Mouse (Mus musculus): ENCODE results near the gene Lca5.

The Lca5 gene

GRCm38 (mm10) chr9:83440392-83441357, at the start of gene Lca5:
Lca5 (minus strand) TSS chr9:83441127.
- peak; percentile 93 for DNase-seq (ENCODE audit: low read depth, low spot score)

DNA sequence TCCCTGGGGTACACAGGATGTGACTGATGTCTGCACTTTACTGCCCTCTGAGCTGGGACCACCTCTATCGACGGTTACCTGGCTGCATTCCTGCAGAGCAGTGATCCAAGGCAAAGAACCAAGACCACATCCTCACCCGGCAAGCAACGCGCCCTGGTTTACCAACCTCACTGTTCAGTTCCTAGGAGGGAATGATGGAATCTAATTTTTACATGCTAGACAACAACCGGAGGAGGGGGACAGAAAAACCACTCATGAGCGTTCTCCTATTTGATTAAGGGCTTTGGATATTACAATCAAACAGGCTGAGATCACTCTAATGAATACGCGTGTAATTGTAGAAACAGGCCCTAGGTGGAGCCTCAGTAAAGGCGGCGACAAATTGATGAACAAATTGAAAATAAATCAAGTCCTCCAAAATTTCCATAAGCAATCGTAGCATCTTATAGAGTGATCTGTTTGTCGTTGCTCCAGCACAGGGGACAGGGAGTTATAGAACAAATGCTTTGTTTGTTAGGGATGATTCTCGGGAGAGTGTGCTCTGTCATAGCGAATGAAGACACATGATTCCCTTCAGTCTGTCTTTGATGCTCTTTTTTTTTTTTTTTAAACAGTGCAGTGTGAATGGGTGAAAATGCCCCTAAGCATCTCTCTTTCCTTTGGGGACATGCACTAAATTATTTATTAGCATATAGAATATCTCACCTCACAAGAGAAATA, 47.7 kb upstream of the Lca5 start:
- no peak for DNase-seq (ENCODE audit: low read depth, low spot score)

DNA sequence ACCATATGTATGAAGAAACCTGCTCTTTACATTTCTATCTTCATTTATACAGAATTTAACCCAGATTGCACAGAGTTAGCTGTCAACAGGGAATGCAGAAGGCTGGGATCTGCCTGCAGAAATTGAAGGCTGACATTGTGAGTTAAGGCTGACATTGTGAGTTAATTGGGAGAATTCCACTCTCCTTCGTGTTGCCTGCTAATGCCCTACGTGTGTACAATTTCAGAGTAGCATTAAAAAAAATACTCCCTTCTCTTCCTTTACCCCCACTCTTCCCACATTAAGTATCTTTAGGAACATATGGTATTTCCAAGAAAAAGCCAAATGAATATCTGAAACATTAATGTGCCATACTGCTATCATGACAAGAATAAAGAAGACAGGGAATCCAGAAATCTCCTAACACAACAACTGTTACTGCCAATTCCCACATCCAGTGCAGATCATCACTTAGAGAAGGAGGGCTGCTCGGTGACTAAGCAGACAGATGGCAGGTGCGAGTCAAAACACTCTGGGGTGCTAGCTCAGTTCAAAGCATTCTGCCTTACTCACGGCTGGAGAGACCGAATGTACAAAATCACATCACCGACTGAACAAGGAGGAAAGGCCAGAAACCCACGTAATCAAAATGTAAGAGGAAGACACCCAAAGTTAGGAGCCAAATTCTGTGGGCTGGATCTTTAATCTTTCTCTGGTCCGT, 47.0 kb upstream of the Lca5 start:
- DNase-seq (ENCODE audit: low read depth, low spot score), result no peak

- no peak for DNase-seq (ENCODE audit: low read depth, low spot score)
Measured at GRCm38 (mm10) chr9:83485966-83486365, 45.0 kb upstream of the Lca5 start.

GRCm38 (mm10) chr9:83485357-83485756, 44.4 kb upstream of the Lca5 start:
- no peak for DNase-seq (ENCODE audit: low read depth, low spot score)

GRCm38 (mm10) chr9:83483419-83483818, 42.5 kb upstream of the Lca5 start:
- no peak for DNase-seq (ENCODE audit: low read depth, low spot score)

DNA sequence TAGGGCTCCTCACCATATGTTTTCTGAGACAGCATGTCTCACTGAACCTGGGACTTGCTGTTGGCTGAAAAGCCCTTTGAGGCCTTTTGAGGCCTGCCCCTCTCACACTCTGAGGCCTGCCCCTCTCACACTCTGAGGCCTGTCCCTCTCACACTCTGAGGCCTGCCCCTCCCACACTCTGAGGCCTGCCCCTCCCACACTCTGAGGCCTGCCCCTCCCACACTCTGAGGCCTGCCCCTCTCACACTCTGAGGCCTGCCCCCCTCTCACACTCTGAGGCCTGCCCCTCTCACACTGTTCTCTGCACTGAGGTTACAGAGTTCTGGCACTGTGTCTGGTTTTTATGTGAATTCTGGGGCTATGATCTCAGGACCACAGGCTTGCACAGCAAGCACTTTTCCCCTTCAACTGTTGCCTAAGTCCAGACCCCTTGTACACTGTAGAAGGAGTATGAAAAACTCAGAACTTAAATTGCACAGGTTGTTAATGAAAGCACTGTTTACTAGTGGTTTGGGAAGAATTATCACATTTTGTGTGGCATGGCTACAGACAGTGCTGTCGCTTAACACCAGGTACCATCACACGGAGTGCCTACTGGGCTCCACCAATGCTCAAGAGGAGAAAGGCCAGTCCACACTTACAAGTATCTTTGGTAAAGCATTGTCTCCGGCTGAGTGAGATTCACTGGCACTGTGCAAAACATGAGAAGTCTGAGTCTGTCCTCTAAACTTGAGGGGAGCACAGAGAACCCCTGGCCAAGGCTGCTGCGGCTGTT, 41.4 kb upstream of the Lca5 start:
- no peak for DNase-seq (ENCODE audit: low read depth, low spot score)

- no peak for DNase-seq (ENCODE audit: low read depth, low spot score)
Measured at GRCm38 (mm10) chr9:83469871-83470270, 28.9 kb upstream of the Lca5 start.

DNA sequence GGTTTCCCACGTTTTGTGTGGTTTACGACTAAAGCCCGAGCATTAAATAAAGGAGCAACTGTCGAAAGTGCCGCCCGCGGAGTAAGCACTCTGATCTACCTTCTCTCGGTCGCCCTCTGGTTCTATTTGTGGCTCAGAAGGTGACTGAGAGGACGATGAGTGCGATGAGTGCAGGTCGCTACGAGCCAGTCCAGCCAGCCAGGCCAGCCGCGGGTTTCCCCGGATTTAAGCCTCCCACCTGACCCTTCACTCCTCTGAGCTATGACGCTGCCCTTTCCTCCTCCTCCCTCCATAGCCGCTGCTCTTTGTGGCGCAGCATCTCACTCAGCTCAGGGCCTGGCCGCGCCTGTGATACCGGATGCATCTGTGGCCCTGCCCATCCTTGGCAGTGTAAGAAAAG, 6.8 kb upstream of the Lca5 start:
- DNase-seq (ENCODE audit: low read depth, low spot score), result peak; percentile 58

DNA sequence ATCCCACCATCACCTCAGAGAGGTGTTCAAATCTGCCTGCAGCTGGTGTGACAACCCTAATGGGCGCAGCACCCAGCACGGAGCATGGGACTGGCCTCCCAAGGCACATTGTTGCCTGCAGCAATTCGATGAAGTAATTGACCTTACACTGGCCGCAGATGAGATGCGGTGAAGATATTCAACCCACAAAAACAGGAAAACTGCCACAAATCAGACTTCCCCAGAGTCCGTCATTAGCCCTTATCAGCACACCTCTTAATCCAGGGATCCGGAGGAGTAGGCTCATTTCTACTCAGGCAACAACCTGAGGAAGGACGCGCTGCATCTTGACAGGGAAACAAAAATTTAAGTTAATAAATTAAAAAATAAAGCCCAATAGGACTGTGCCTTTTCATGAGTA, 6.2 kb upstream of the Lca5 start:
- no peak for DNase-seq (ENCODE audit: low read depth, low spot score)

DNA sequence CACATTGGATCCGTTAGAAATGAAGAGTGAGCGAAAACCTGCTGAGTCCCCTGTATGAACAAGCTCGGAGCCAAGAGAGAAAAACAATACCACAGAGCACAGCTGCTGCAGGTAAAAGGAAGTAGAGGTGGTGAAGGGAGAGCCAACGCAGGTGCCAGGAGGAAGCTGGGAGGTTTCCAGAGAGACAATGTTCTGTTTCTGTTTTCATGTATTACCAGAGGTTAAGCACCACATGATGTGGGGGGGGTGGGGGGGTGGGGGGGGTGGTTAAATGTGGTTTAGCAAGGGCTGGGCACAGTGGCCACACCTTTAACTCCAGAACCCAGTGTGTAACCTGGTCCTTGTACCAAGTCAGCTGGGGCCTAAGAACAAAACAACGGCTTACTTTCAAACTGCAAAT, 3.3 kb downstream of the Lca5 start:
- no peak for DNase-seq (ENCODE audit: low read depth, low spot score)

- DNase-seq (ENCODE audit: low read depth, low spot score), result no peak
Measured at GRCm38 (mm10) chr9:83434489-83434888, 6.4 kb downstream of the Lca5 start.

DNA sequence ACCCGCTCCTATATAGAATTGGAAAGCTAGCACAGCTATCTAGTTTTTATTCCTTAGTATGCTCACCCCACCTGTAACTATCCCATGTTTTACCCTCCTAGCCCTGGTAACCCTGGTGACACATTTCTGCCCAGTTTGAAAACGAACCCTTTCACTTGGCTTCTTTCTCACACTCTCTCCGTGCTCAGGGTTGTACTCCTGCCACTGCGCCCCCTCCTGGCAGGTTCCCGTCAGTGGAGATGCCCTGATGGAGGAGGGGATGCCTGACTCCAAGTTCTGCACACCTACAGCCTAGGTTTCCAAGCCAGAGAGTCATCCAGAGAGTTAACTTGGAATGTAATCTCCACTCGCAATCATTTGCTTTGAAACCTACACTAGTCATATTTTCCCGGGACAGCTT, 7.3 kb downstream of the Lca5 start:
- no peak for DNase-seq (ENCODE audit: low read depth, low spot score)

DNA sequence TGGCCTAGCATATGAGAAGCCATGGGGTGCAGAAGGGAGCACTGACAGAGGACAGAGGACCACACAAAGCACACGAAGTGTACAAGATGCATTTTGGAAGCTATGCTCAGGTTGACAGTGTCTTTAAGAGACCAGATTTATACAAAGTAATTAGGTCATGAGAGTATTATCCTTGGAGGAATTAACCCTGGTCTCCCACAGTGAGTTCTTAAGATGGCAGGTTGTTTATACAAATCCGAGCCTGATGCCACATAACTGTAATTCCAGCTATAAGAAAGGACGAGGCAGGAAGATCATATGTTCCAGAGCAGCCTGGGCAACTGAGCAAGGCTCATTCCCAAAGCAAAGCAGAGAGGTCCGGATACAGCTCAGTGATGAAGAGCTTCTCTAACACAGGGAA, 13.0 kb downstream of the Lca5 start:
- DNase-seq (ENCODE audit: low read depth, low spot score), result peak; percentile 54

DNA sequence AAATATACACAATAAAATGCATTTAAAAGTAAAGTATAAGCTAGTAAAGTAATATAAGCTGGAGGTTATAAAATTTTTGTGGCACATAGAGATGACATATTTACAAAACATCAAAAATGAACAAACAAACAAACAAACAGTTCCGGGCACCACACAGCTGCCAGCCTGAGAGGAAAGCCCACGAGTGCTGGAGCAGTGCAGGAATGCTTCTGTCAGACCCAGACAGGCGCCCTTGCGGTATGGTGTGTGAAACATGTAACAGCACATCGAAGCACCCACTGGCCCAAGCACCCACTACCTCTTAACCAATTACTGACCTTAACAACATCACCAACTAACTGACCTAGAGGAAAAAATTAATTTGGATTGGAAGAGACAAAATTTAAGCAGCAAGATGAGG, 22.0 kb downstream of the Lca5 start:
- no peak for DNase-seq (ENCODE audit: low read depth, low spot score)

GRCm38 (mm10) chr9:83413046-83413445, 27.9 kb downstream of the Lca5 start:
- DNase-seq (ENCODE audit: low read depth, low spot score), result no peak

DNA sequence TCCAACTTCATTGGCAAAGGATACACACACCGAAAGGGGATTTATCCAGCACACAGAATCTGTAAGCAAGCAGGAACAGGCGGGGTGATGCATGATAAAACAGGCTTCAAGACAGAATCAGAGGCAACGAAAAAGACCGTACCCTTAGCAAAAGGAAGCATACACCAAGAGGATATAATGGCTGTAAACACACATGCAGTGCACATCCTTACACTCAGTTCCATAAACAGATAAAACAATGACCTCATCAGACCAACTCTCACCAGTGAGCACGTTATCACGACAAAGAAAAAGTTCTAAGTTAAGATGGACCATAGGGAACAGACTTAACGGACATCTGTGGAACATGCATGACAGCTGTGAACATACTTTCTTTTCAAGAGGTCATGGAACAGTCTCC, 35.8 kb downstream of the Lca5 start:
- DNase-seq (ENCODE audit: low read depth, low spot score), result no peak

- DNase-seq (ENCODE audit: low read depth, low spot score), result no peak
Measured at GRCm38 (mm10) chr9:83400783-83401182, 40.1 kb downstream of the Lca5 start.

- DNase-seq (ENCODE audit: low read depth, low spot score), result no peak
Measured at GRCm38 (mm10) chr9:83399414-83399813, 41.5 kb downstream of the Lca5 start.

DNA sequence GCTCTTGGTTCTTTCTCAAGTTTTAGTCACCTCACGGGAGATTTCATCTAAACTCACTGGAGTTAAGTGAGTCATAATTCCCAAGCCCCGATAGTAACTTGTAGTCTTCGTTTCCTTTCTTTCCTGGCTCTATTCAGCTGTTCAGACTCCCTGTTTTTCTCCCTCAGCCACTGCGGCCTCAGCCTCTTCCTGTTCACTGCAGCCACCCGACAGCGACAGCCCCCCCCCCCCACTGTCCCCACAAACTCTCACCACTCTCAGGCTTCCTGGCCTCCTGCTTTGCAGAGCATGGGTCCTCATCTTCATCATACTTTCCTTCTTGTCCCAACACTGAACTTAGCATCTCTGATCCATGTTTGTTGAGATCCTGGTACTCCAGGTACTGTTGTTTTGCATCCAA, 42.7 kb downstream of the Lca5 start:
- no peak for DNase-seq (ENCODE audit: low read depth, low spot score)

- no peak for DNase-seq (ENCODE audit: low read depth, low spot score)
Measured at GRCm38 (mm10) chr9:83395456-83395855, 45.5 kb downstream of the Lca5 start.

Measured in retina, postnatal 7 days (tissue).